Mouse (Mus musculus) spleen, postnatal 10 days (tissue): ENCODE results near the gene Rhoh.
A peak's percentile ranks its signal among the peaks of the same experiment; 100 is the strongest.

Source experiments
- DNase-seq, 2 experiments: peaks; one replicate each; pipeline ENCODE4 v3.0.0; 2021 to 2022; ENCODE audit warnings: low spot score in 2 of 2

The Rhoh gene

GRCm38 (mm10) chr5:65859396-65859795 lies 1.6 kb upstream of the Rhoh start:
- no peak for DNase-seq

GRCm38 (mm10) chr5:65860281-65861000 lies 572 bp upstream of the Rhoh start:
- peak in 1 of 2 experiments; percentile 36 for DNase-seq

GRCm38 (mm10) chr5:65862217-65862927 lies 1.4 kb downstream of the Rhoh start:
- no peak for DNase-seq

- DNase-seq: peak; percentile 71 to 86
These were observed 2.3 kb downstream of the Rhoh start for GRCm38 (mm10) chr5:65863349-65863749.

- no peak for DNase-seq
These were observed 3.5 kb downstream of the Rhoh start for GRCm38 (mm10) chr5:65864486-65864885.

- no peak for DNase-seq
These were observed 3.9 kb downstream of the Rhoh start for GRCm38 (mm10) chr5:65864946-65865345.

- no peak for DNase-seq
These were observed 5.6 kb downstream of the Rhoh start for GRCm38 (mm10) chr5:65866591-65866990.

- DNase-seq: no peak
These were observed 6.5 kb downstream of the Rhoh start for GRCm38 (mm10) chr5:65867380-65868116.

- no peak for DNase-seq
These were observed 7.4 kb downstream of the Rhoh start for GRCm38 (mm10) chr5:65868419-65868818.

- no peak for DNase-seq
These were observed 8.6 kb downstream of the Rhoh start for GRCm38 (mm10) chr5:65869660-65870059.

- no peak for DNase-seq
These were observed 10.4 kb downstream of the Rhoh start for GRCm38 (mm10) chr5:65871276-65871875.

- DNase-seq: no peak
These were observed 12.2 kb downstream of the Rhoh start for GRCm38 (mm10) chr5:65873212-65873611.

- DNase-seq: no peak
These were observed 14.3 kb downstream of the Rhoh start for GRCm38 (mm10) chr5:65875269-65875668.

GRCm38 (mm10) chr5:65878367-65878766 lies 17.4 kb downstream of the Rhoh start:
- DNase-seq: no peak

GRCm38 (mm10) chr5:65881254-65881653 lies 20.2 kb downstream of the Rhoh start:
- no peak for DNase-seq

- DNase-seq: no peak
These were observed 21.6 kb downstream of the Rhoh start for GRCm38 (mm10) chr5:65882476-65883205.

- DNase-seq: no peak
These were observed 22.3 kb downstream of the Rhoh start for GRCm38 (mm10) chr5:65883355-65883754.

- no peak for DNase-seq
These were observed 24.9 kb downstream of the Rhoh start for GRCm38 (mm10) chr5:65885699-65886443.

GRCm38 (mm10) chr5:65888102-65888501 lies 27.1 kb downstream of the Rhoh start:
- DNase-seq: no peak

GRCm38 (mm10) chr5:65888998-65889397 lies 28.0 kb downstream of the Rhoh start:
- no peak for DNase-seq
